Mouse (Mus musculus) retina, postnatal 7 days (tissue): ENCODE measurements at regions not wholly inside any gene's neighbourhood (a gene's known extent, or its start where the extent isn't known, plus 50 kb on each side); places are given as distances from the start of the nearest gene placed in this dataset.
A peak's percentile ranks its signal among the peaks of the same experiment; 100 is the strongest.

Experiments used
- DNase-seq: peaks from one replicate; pipeline ENCODE4 v3.0.0-alpha.2; 2012; ENCODE audit warnings: low read depth, low spot score

DNA sequence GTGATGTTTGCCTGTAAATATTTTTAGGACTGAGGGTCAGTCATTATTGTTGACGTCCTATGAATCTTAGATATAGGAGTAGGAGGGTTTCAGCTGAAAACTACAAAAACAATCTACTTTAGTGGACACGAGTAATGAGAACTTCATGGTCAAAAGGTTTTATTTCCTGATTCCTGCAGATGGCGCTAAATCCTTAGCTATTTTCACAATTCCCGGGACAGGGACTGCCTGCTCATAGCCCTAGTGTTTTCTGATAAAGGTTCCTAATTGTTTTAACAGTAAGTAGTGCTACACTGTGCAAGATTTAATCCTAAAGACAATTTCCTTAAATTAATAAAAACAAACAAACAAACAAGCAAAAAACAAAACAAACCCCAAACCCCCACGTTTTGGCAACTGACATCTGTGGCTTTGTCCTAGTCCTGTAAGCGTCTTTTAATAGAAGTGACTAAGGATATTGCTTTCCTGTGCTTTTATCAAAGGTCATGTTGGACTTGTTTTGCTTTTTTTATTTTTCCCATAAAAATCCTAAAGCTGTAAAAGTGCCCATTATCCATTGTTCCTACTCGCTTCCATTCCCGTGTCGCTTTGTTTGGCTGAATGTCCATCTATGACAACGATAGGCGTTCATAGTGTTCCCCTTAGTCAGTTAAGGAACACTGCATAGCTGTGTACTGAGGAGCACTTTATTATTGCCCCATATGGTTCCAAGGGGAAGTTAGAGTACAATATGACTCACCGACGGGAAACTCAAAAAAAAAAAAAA is 53.5 kb upstream of the Akr1e1 start:
- peak; percentile 39 for DNase-seq
